Mouse (Mus musculus): ENCODE measurements around the gene Thoc7.
"Not testable (repeated sequence)": the region's sequence is repeated elsewhere in the genome, so short reads cannot be mapped to it uniquely, and the experiment has no call there.

Thoc7 gene

GRCm38 (mm10) chr14:13961401-13962112, at the start of gene Thoc7, which contains the start of gene Atxn7:
Gene Thoc7 (minus strand): TSS chr14:13961852.
Gene Atxn7 (plus strand): TSS chr14:13961440.
- DNase-seq (ENCODE audit: low read depth, low spot score) = peak; percentile 30

GRCm38 (mm10) chr14:14009712-14010111, 48.1 kb upstream of the Thoc7 start:
- no peak for DNase-seq (ENCODE audit: low read depth, low spot score)

- DNase-seq (ENCODE audit: low read depth, low spot score) = no peak
Observed at GRCm38 (mm10) chr14:14002771-14003170, 41.1 kb upstream of the Thoc7 start.

GRCm38 (mm10) chr14:13995206-13996097, 33.8 kb upstream of the Thoc7 start:
- DNase-seq (ENCODE audit: low read depth, low spot score) = no peak

- DNase-seq (ENCODE audit: low read depth, low spot score) = no peak
Observed at GRCm38 (mm10) chr14:13990741-13991140, 29.1 kb upstream of the Thoc7 start.

GRCm38 (mm10) chr14:13988397-13988796, 26.7 kb upstream of the Thoc7 start:
- no peak for DNase-seq (ENCODE audit: low read depth, low spot score)

- no peak for DNase-seq (ENCODE audit: low read depth, low spot score)
Observed at GRCm38 (mm10) chr14:13982174-13982573, 20.5 kb upstream of the Thoc7 start.

- no peak for DNase-seq (ENCODE audit: low read depth, low spot score)
Observed at GRCm38 (mm10) chr14:13981286-13981685, 19.6 kb upstream of the Thoc7 start.

- no peak for DNase-seq (ENCODE audit: low read depth, low spot score)
Observed at GRCm38 (mm10) chr14:13977498-13977897, 15.8 kb upstream of the Thoc7 start.

- no peak for DNase-seq (ENCODE audit: low read depth, low spot score)
Observed at GRCm38 (mm10) chr14:13971644-13972234, 10.1 kb upstream of the Thoc7 start.

- no peak for DNase-seq (ENCODE audit: low read depth, low spot score)
Observed at GRCm38 (mm10) chr14:13970513-13970912, 8.9 kb upstream of the Thoc7 start.

- no peak for DNase-seq (ENCODE audit: low read depth, low spot score)
Observed at GRCm38 (mm10) chr14:13968476-13968875, 6.8 kb upstream of the Thoc7 start.

GRCm38 (mm10) chr14:13967607-13968006, 6.0 kb upstream of the Thoc7 start:
- DNase-seq (ENCODE audit: low read depth, low spot score) = no peak

GRCm38 (mm10) chr14:13963527-13963926, 1.9 kb upstream of the Thoc7 start:
- no peak for DNase-seq (ENCODE audit: low read depth, low spot score)

GRCm38 (mm10) chr14:13962476-13962875, 824 bp upstream of the Thoc7 start:
- DNase-seq (ENCODE audit: low read depth, low spot score) = no peak

- DNase-seq (ENCODE audit: low read depth, low spot score) = peak; percentile 56
Observed at GRCm38 (mm10) chr14:13960482-13961325, 948 bp downstream of the Thoc7 start.

GRCm38 (mm10) chr14:13960079-13960478, 1.6 kb downstream of the Thoc7 start:
- DNase-seq (ENCODE audit: low read depth, low spot score) = peak; percentile 14

- DNase-seq (ENCODE audit: low read depth, low spot score) = not testable (repeated sequence)
Observed at GRCm38 (mm10) chr14:13952151-13952550, 9.5 kb downstream of the Thoc7 start.

- peak; percentile 18 for DNase-seq (ENCODE audit: low read depth, low spot score)
Observed at GRCm38 (mm10) chr14:13950401-13950800, 11.3 kb downstream of the Thoc7 start.

- DNase-seq (ENCODE audit: low read depth, low spot score) = no peak
Observed at GRCm38 (mm10) chr14:13948345-13948744, 13.3 kb downstream of the Thoc7 start.

- no peak for DNase-seq (ENCODE audit: low read depth, low spot score)
Observed at GRCm38 (mm10) chr14:13944686-13945085, 17.0 kb downstream of the Thoc7 start.

Measured in forelimb bud, embryonic 11.5 days (tissue).